Mouse (Mus musculus) thymus, adult 2 months (tissue): ENCODE data around the gene Il10ra. TPM values are rescaled to one million over a fixed set of nuclear protein-coding genes. Genes with fewer than 3 reads are reported as not detected.

Experiments used
- DNase-seq: peaks from one replicate; pipeline ENCODE4 v3.0.0; 2021
- H3K27ac ChIP-seq: fragments of 200-500 bp; 2 replicates; pipeline ENCODE4 v1.5.1; 2012; ENCODE audit warnings: low read length, control low read depth; ENCODE audit not compliant: control insufficient read depth, insufficient read depth
- H3K27me3 ChIP-seq: fragments of 200-500 bp; 2 replicates; pipeline ENCODE4 v1.6.1; 2012; ENCODE audit warnings: mild to moderate bottlenecking, low read length, moderate library complexity, mixed read lengths; ENCODE audit not compliant: control insufficient read depth, insufficient read depth
- H3K36me3 ChIP-seq: fragments of 200-500 bp; 2 replicates; pipeline ENCODE4 v1.6.1; 2012; ENCODE audit warnings: mild to moderate bottlenecking, low read length, moderate library complexity; ENCODE audit not compliant: control insufficient read depth, insufficient read depth
- H3K4me1 ChIP-seq: fragments of 200-500 bp; replicated peaks from 2 replicates; pipeline ENCODE4 v1.6.1; 2012; ENCODE audit warnings: low read length; ENCODE audit not compliant: control insufficient read depth, insufficient read depth
- H3K4me3 ChIP-seq: fragments of 200-500 bp; 2 replicates; pipeline ENCODE4 v1.5.1; 2012; ENCODE audit warnings: mild to moderate bottlenecking, low read length, control low read depth, moderate library complexity; ENCODE audit not compliant: control insufficient read depth, insufficient read depth
- CTCF ChIP-seq: fragments of 200-500 bp; IDR thresholded peaks from 2 replicates; pipeline ENCODE4 v1.5.1; 2012; ENCODE audit warnings: mild to moderate bottlenecking, control low read depth, low read length, moderate library complexity, borderline replicate concordance; ENCODE audit not compliant: control insufficient read depth, poor library complexity, insufficient read depth; ENCODE audit errors: extremely low read depth
- POLR2A ChIP-seq: fragments of 200-500 bp; IDR thresholded peaks from 2 replicates; pipeline ENCODE4 v1.6.1; 2012; ENCODE audit warnings: mild to moderate bottlenecking, low read length, control low read depth, moderate library complexity; ENCODE audit not compliant: control insufficient read depth, poor library complexity, insufficient read depth; ENCODE audit errors: extremely low read depth
- WGBS: fragments of 180-500 bp; shearing (Covaris S2); methylation state at CpG from one replicate; pipeline ENCODE4 v1.1.7; 2018; 5-methylcytosine and 5-hydroxymethylcytosine counted together
- polyA plus RNA-seq: library from polyadenylated mRNA; depleted of rRNA; stranded (reverse); fragments of >200 nt; gene quantifications from 2 replicates; pipeline ENCODE4 v1.2.3, GENCODE M21; 2012

The Il10ra gene
- polyA plus RNA-seq, 1 experiment, result 36.8 TPM

DNA sequence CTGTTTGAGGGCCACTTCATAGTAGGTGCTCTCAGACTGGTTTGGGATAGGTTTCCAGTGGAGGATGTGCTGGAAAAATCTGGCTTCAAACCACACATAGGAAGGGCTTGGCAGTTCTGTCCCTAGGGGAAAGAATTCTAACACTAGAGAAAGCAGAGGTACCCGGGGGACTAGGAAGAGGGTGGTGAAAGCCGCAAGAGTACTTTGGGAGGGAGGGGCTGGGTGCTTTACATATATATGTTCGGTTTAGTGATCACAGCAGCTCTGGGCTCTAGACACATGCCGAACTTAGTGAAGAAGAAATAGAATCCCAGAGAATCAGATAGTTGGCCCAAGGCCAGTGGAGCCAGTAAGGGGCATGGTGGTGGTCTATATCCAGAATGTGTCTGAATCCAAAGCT is 1.9 kb downstream of the Il10ra start:
- DNase-seq, result no peak
- no peak overlapping the region for H3K4me3 ChIP-seq
- H3K36me3 ChIP-seq, result peaks cover 6% of the 10 kb centered on the region; the same call in 1 of the 2 replicates
- H3K27ac ChIP-seq, result no peak overlapping the region
- 17% methylated on average over 4 of the region's 4 CpGs for WGBS
- H3K4me1 ChIP-seq, result peaks cover 34% of the 10 kb centered on the region
- no peaks in the 10 kb centered on the region for H3K27me3 ChIP-seq
- no peak for TF ChIP-seq CTCF
- TF ChIP-seq POLR2A, result no peak

DNA sequence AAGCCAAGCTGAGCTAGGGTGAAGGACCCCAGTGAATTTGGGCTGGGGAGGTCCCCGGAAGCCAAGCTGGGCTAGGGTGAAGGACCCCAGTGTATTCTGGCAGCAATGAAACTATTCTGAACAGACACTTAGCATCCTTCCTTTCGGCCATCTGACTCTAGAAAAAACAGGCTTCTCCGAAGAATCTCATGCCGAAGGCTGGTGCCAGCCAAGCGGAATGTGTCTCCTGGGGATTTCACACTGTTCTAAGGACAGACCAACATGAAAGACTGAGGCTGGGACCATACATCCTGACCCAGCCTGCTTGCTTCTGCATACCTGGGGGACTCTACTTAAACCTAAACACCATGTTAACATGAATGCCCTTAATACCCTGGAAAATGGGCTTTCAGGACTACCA is 7.1 kb downstream of the Il10ra start:
- H3K4me3 ChIP-seq, result no peak overlapping the region
- 90% methylated on average over 5 of the region's 5 CpGs for WGBS
- peaks cover 15% of the 10 kb centered on the region for H3K36me3 ChIP-seq
- H3K27me3 ChIP-seq, result no peaks in the 10 kb centered on the region
- peaks cover 6% of the 10 kb centered on the region for H3K4me1 ChIP-seq
- TF ChIP-seq CTCF (no peak), POLR2A (no peak)
- DNase-seq, result no peak
- H3K27ac ChIP-seq, result no peak overlapping the region

DNA sequence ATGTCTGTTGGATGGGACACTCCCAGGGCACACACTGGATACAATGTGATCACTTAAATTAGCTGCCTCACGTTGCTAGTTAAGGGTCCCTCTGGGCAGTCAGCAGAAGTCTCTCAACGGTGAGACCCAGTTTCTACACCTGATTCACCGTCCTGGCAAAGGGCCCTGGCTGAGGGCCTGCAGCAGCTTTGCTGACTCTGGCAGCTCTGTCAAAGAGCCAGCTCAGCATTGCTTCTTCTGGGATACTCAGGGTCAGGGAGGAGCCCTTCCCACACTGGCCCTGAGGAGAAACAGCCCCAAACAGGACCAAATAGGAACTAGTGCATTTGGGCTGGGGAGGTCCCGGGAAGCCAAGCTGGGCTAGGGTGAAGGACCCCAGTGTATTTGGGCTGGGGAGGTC is 7.5 kb downstream of the Il10ra start:
- DNase-seq, result no peak
- H3K36me3 ChIP-seq, result peaks cover 15% of the 10 kb centered on the region
- H3K4me1 ChIP-seq, result peaks cover 3% of the 10 kb centered on the region
- TF ChIP-seq POLR2A, result no peak
- no peak for TF ChIP-seq CTCF
- no peak overlapping the region for H3K27ac ChIP-seq
- H3K27me3 ChIP-seq, result no peaks in the 10 kb centered on the region
- no peak overlapping the region for H3K4me3 ChIP-seq
- WGBS, result 85% methylated on average over 4 of the region's 4 CpGs

DNA sequence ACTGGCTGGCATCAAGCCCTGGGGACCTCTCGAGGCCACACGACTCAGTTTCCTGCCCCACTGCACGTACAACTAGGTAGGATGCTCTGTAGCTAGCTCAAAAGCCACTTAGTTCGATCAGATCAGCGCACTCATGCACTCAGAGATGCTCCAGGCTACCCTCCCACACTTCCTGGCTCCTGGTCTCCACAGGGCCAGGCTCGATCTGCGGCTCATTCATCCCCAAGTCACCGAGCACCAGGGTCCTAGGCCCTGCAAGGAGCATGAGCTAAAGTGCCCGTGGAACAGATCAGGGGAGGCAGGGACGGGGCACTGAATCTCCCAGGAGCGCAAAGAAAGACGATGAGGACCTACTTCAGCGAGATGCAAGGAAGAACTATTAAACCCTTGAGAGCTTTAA is 9.9 kb downstream of the Il10ra start:
- no peaks in the 10 kb centered on the region for H3K27me3 ChIP-seq
- no peak for DNase-seq
- TF ChIP-seq CTCF (no peak), POLR2A (no peak)
- no peak overlapping the region for H3K4me3 ChIP-seq
- no peak overlapping the region for H3K27ac ChIP-seq
- 94% methylated on average over 13 of the region's 13 CpGs for WGBS
- no peaks in the 10 kb centered on the region for H3K4me1 ChIP-seq
- peaks cover 22% of the 10 kb centered on the region for H3K36me3 ChIP-seq

DNA sequence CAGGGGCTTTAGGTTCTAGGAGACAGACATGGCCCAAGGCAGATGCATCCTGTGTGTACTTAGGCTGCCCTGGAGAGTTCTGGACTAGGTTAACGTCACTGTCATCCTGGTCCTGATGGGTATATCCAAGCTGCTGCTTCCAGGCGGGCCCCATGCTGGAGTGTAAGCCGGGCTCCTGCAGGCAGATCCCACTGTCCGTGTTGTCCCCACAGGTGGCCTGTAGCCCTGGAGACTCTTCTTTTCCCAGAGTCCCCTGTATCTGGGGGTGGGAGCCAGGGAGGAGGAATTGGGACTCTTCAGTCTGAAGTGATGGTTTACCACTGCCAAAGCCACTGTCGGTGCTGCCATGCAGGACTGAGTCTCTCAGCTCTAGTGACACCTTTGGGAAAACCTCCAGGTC is 13.0 kb downstream of the Il10ra start:
- DNase-seq, result no peak
- 96% methylated on average over 5 of the region's 5 CpGs for WGBS
- no peak overlapping the region for H3K27ac ChIP-seq
- peaks cover 22% of the 10 kb centered on the region for H3K36me3 ChIP-seq
- H3K27me3 ChIP-seq, result no peaks in the 10 kb centered on the region; the same call in 1 of the 2 replicates
- TF ChIP-seq POLR2A, result no peak
- TF ChIP-seq CTCF, result no peak
- peaks cover 24% of the 10 kb centered on the region for H3K4me1 ChIP-seq
- H3K4me3 ChIP-seq, result no peak overlapping the region

DNA sequence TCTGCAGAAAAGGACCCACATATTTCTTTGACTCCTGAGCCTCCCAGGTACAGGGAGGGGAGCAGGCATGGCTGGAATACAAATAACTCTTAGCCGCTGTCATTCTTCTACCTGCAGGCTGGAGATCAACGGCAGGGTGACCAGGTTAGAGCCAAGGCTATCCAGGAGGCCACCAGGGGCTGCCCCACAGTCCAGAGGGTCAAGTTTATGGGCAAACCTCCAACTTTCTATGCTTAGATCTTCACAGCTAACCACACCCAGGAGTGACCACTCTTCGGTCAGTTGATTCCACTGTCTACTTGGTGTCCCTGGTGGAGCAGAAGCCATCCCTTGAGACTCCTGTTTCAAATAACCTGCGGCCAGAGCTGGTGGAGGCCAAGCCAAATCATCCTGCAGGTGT is 13.5 kb downstream of the Il10ra start:
- H3K4me1 ChIP-seq, result peaks cover 29% of the 10 kb centered on the region
- H3K4me3 ChIP-seq, result no peak overlapping the region
- H3K36me3 ChIP-seq, result peaks cover 22% of the 10 kb centered on the region
- no peak for TF ChIP-seq CTCF
- no peak for TF ChIP-seq POLR2A
- no peak overlapping the region for H3K27ac ChIP-seq
- WGBS, result 94% methylated on average over 4 of the region's 4 CpGs
- no peaks in the 10 kb centered on the region; the same call in 1 of the 2 replicates for H3K27me3 ChIP-seq
- no peak for DNase-seq

DNA sequence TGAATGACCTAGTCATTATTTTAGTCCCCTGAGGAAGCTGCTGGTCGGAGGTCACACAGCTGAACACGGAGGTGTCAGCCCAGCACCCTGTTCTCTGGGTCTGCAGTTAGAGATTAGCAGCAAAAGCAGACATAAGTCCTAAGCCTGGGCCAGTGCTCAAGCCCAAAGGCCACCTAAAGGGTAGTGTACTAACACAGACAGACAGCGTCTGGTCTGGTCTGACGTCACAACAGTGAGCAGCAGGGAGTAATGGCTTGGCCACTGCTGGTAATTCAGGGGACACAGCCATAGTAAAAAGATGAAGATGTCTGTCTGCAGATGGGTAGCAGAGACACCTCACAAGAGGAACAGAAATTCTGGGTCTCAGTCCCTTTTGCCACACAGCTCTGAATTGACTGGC is 14.3 kb downstream of the Il10ra start:
- H3K36me3 ChIP-seq, result peaks cover 22% of the 10 kb centered on the region
- no peaks in the 10 kb centered on the region; the same call in 1 of the 2 replicates for H3K27me3 ChIP-seq
- peaks cover 38% of the 10 kb centered on the region for H3K4me1 ChIP-seq
- 93% methylated on average over 4 of the region's 4 CpGs for WGBS
- DNase-seq, result no peak
- TF ChIP-seq POLR2A, result no peak
- TF ChIP-seq CTCF, result no peak
- no peak overlapping the region for H3K27ac ChIP-seq
- H3K4me3 ChIP-seq, result no peak overlapping the region
